Mouse (Mus musculus) adrenal gland, postnatal 10 days (tissue): ENCODE measurements around the gene Olfr1185-ps1. TPM values are rescaled to one million over a fixed set of nuclear protein-coding genes. Genes with fewer than 3 reads are reported as not detected.
"Not testable (repeated sequence)": the region's sequence is repeated elsewhere in the genome, so short reads cannot be mapped to it uniquely, and the experiment has no call there.

ENCODE experiments used
- DNase-seq: peaks from one replicate; pipeline ENCODE4 v3.0.0; 2021; ENCODE audit warnings: mixed read lengths
- long read RNA-seq, 2 experiments: library from polyadenylated mRNA; stranded (forward); transcript quantifications; one replicate each; pipeline ENCODE4 v2.0.0; 2021
- total RNA-seq, 2 experiments: library from RNA; stranded (reverse); gene quantifications; 2 replicates each; pipeline ENCODE4 v1.2.3; 2021

Olfr1185-ps1 gene
- total RNA-seq: not detected
- long read RNA-seq, experiment 1: 0 reads
- long read RNA-seq, experiment 2: 0 reads

GRCm38 (mm10) chr2:88493020-88493419, at the start of gene Olfr1185-ps1:
Gene Olfr1185-ps1 (plus strand): TSS chr2:88493320.
- no peak for DNase-seq

GRCm38 (mm10) chr2:88449031-88449430, 44.1 kb upstream of the Olfr1185-ps1 start, which contains the start of gene Gm13757:
Gene Gm13757 (minus strand): TSS chr2:88449131.
- no peak for DNase-seq

GRCm38 (mm10) chr2:88454567-88454966, 38.6 kb upstream of the Olfr1185-ps1 start, which contains the start of gene Olfr1183:
Gene Olfr1183 (plus strand): TSS chr2:88454867.
- DNase-seq: not testable (repeated sequence)

GRCm38 (mm10) chr2:88483298-88483697, 9.8 kb upstream of the Olfr1185-ps1 start, which contains the start of gene Olfr1184:
Gene Olfr1184 (plus strand): TSS chr2:88483598.
- no peak for DNase-seq

- DNase-seq: no peak
Observed at GRCm38 (mm10) chr2:88518251-88518650, 25.1 kb downstream of the Olfr1185-ps1 start, which contains the start of gene Olfr1186. Gene Olfr1186 (plus strand): TSS chr2:88518551.

GRCm38 (mm10) chr2:88525720-88526119, 32.6 kb downstream of the Olfr1185-ps1 start:
- no peak for DNase-seq

Other genes starting within 250 kb of the Olfr1185-ps1 start
- gene Olfr1173, start 213.4 kb upstream of the Olfr1185-ps1 start, total RNA-seq: not detected
- not detected for gene Olfr1174-ps, start 178.2 kb upstream of the Olfr1185-ps1 start, total RNA-seq
- not detected for gene Olfr1175-ps, start 166.1 kb upstream of the Olfr1185-ps1 start, total RNA-seq
- not detected for gene Olfr1176, start 156.6 kb upstream of the Olfr1185-ps1 start, total RNA-seq
- not detected for gene Olfr1177-ps, start 146.8 kb upstream of the Olfr1185-ps1 start, total RNA-seq
- gene Olfr1178, start 106.3 kb upstream of the Olfr1185-ps1 start, total RNA-seq: not detected
- gene Olfr1179, start 86.9 kb upstream of the Olfr1185-ps1 start, total RNA-seq: not detected
- gene Olfr1180, start 74.2 kb upstream of the Olfr1185-ps1 start, total RNA-seq: not detected
- not detected for gene Olfr1181, start 67.1 kb upstream of the Olfr1185-ps1 start, total RNA-seq
- gene Gm13757, start 44.2 kb upstream of the Olfr1185-ps1 start, total RNA-seq: not detected
- gene Olfr1183, start 38.5 kb upstream of the Olfr1185-ps1 start, total RNA-seq: not detected
- gene Olfr1184, start 9.7 kb upstream of the Olfr1185-ps1 start, total RNA-seq: not detected
- gene Olfr1186, start 25.2 kb downstream of the Olfr1185-ps1 start, total RNA-seq: not detected
- not detected for gene Olfr1188, start 63.6 kb downstream of the Olfr1185-ps1 start, total RNA-seq
- gene Olfr1189, start 93.1 kb downstream of the Olfr1185-ps1 start, total RNA-seq: not detected
- under 1 TPM in 1 of 2 experiments, not detected in 1; 0.06 TPM for gene Olfr1191-ps1, start 147.2 kb downstream of the Olfr1185-ps1 start, total RNA-seq
- not detected for gene Olfr1192-ps1, start 155.2 kb downstream of the Olfr1185-ps1 start, total RNA-seq
- not detected for gene Olfr1193, start 182.3 kb downstream of the Olfr1185-ps1 start, total RNA-seq
- not detected for gene Olfr1195, start 195.9 kb downstream of the Olfr1185-ps1 start, total RNA-seq
- not detected for gene Olfr1196, start 211.3 kb downstream of the Olfr1185-ps1 start, total RNA-seq
- gene Olfr1197, start 239.0 kb downstream of the Olfr1185-ps1 start, total RNA-seq: not detected